Mouse (Mus musculus) CH12.LX (cell line): ENCODE data around the gene Ccdc62.

Experiments
- CTCF ChIP-seq, 2 experiments: IDR thresholded peaks in 1 of 2; conservative IDR thresholded peaks in 1 of 2; 2 replicates each; pipeline ENCODE4 v1.5.1; 2011 to 2012; ENCODE audit warnings: low read depth in 2 of 2, low read length in 2 of 2, improper control_type of control experiment in 1 of 2, inconsistent platforms in 1 of 2, mild to moderate bottlenecking in 1 of 2, moderate library complexity in 1 of 2
- E2F4 ChIP-seq: IDR thresholded peaks from 2 replicates; pipeline ENCODE4 v1.6.1; 2011; ENCODE audit warnings: low read depth, low read length, improper control_type of control experiment; ENCODE audit not compliant: insufficient replicate concordance
- EP300 ChIP-seq: IDR thresholded peaks from 2 replicates; pipeline ENCODE4 v1.6.1; 2011; ENCODE audit warnings: low read length, improper control_type of control experiment
- JUN ChIP-seq: IDR thresholded peaks from 2 replicates; pipeline ENCODE4 v1.6.1; 2011; ENCODE audit warnings: low read depth, mild to moderate bottlenecking, low read length, improper control_type of control experiment, moderate library complexity; ENCODE audit not compliant: insufficient read depth
- KAT2A ChIP-seq: IDR thresholded peaks from 2 replicates; pipeline ENCODE4 v1.6.1; 2012; ENCODE audit warnings: low read length, improper control_type of control experiment, inconsistent platforms; ENCODE audit not compliant: insufficient replicate concordance
- MAFK ChIP-seq: IDR thresholded peaks from 2 replicates; pipeline ENCODE4 v1.6.1; 2011; ENCODE audit warnings: low read length, improper control_type of control experiment; ENCODE audit not compliant: insufficient replicate concordance
- MAX ChIP-seq: IDR thresholded peaks from 2 replicates; pipeline ENCODE4 v1.6.1; 2011; ENCODE audit warnings: low read length, improper control_type of control experiment
- POLR2A ChIP-seq: IDR thresholded peaks from 2 replicates; pipeline ENCODE4 v1.6.1; 2011; ENCODE audit warnings: low read depth, mild to moderate bottlenecking, improper control_type of control experiment, low read length
- RAD21 ChIP-seq: IDR thresholded peaks from 2 replicates; pipeline ENCODE4 v1.6.1; 2011; ENCODE audit warnings: low read depth, mild to moderate bottlenecking, low read length, improper control_type of control experiment, moderate library complexity
- TCF12 ChIP-seq: IDR thresholded peaks from 2 replicates; pipeline ENCODE4 v1.6.1; 2014; ENCODE audit warnings: low read depth, mild to moderate bottlenecking, inconsistent platforms, low read length, improper control_type of control experiment
- USF1 ChIP-seq: IDR thresholded peaks from 2 replicates; pipeline ENCODE4 v1.6.1; 2014; ENCODE audit warnings: low read depth, mild to moderate bottlenecking, inconsistent platforms, low read length, improper control_type of control experiment

GRCm38 (mm10) chr5:124004356-124005150 lies 74.1 kb downstream of the Ccdc62 start:
- TF ChIP-seq CTCF (conservative IDR thresholded peaks at IDR 0.05 in 1 of 2, IDR thresholded peaks at IDR 0.05 in 1 of 2; ENCODE audit: low read depth in 2 of 2, low read length in 2 of 2) (no peak), POLR2A (no peak), KAT2A (no peak), USF1 (no peak), MAX (no peak), MAFK (no peak), JUN (no peak), E2F4 (no peak), EP300 (no peak), RAD21 (no peak), TCF12 (no peak)
